Comparison of ENCODE assay signal across 7 mouse cellular contexts in the genomic region with DNA sequence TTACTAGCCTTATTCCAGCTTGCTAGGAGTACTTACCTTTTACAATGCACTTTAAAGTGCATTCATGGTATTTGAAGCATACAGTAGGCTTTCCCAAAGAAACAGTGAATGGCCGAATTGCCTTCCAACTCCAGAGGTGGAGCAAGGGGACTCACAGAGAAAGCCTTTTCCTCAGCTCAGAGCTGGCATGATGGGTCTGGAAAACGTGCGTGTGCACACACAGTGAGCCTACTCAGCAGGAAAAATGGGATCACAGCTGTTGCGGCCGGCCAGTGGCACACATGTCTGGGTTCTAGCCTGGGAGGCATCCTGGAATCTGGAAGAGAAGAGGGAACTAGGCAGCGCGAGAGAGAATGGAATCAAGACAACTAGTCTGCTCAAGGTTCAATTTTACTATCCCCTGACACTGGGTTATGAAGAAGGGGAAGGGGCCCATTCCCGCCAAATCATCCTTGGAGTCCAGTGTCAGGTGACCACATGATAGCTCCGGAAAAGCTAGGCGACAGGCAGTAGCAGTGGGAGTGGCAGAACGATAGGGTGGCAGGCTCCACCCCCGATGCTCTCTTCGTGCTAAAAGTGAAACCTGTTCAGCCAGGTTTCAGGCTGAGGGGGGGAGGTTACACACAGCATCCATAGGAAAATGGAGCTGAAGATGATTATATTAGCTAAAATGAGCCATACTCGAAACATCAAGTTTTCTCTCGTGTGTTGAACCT. TPM values are rescaled to one million over a fixed set of nuclear protein-coding genes. Genes with fewer than 3 reads are reported as not detected.
DNase-seq lines count a peak whose midpoint lies in the region; ATAC-seq and TF ChIP-seq lines count a peak whose summit lies in the region.

No protein-coding gene starts in this region.

- no peak overlapping the region; the same call in 1 of the 2 replicates for H3K4me3 ChIP-seq in neural tube, embryonic 11.5 days (ENCODE audit: low read depth, low read length)
- peak overlapping the region; percentile 29 for H3K4me3 ChIP-seq in hindbrain, postnatal 0 days (ENCODE audit: low read length)
- H3K4me3 ChIP-seq in midbrain, embryonic 13.5 days (replicated peaks): peak overlapping the region; percentile 31

- TF ChIP-seq CTCF in hindbrain, postnatal 0 days (IDR thresholded peaks at IDR 0.05; ENCODE audit: low read depth): no peak

- ATAC-seq in neural tube, embryonic 11.5 days (ENCODE audit: insufficient read depth, low FRiP score, low TSS enrichment): no peak
- ATAC-seq in hindbrain, postnatal 0 days: peak; percentile 85
- peak; percentile 53 for ATAC-seq in midbrain, embryonic 13.5 days

- H3K9ac ChIP-seq in neural tube, embryonic 11.5 days (ENCODE audit: low read length): no peak overlapping the region
- peak overlapping the region; percentile 33; the same call in 1 of the 2 replicates for H3K9ac ChIP-seq in hindbrain, postnatal 0 days (replicated peaks; ENCODE audit: low read length)
- peak overlapping the region; percentile 46; the same call in 1 of the 2 replicates for H3K9ac ChIP-seq in midbrain, embryonic 13.5 days (replicated peaks)

- no peaks in the 10 kb centered on the region for H3K4me1 ChIP-seq in neural tube, embryonic 11.5 days (ENCODE audit: control insufficient read depth, insufficient read depth, low read length)
- H3K4me1 ChIP-seq in hindbrain, postnatal 0 days (ENCODE audit: insufficient read depth, low read length): peaks cover 4% of the 10 kb centered on the region; the same call in 1 of the 2 replicates
- H3K4me1 ChIP-seq in midbrain, embryonic 13.5 days (replicated peaks): peaks cover 4% of the 10 kb centered on the region; the same call in 1 of the 2 replicates

- 22% methylated on average over 15 of the region's 15 CpGs for WGBS in neural tube, embryonic 11.5 days
- WGBS in hindbrain, postnatal 0 days: 18% methylated on average over 15 of the region's 15 CpGs
- WGBS in midbrain, embryonic 13.5 days: 24% methylated on average over 15 of the region's 15 CpGs

- no peaks in the 10 kb centered on the region for H3K36me3 ChIP-seq in neural tube, embryonic 11.5 days (ENCODE audit: control insufficient read depth, insufficient read depth, low read length)
- H3K36me3 ChIP-seq in hindbrain, postnatal 0 days (ENCODE audit: insufficient read depth, low read length): no peaks in the 10 kb centered on the region
- no peaks in the 10 kb centered on the region for H3K36me3 ChIP-seq in midbrain, embryonic 13.5 days

- DNase-seq in neural tube, embryonic 11.5 days (ENCODE audit: low spot score): no peak
- DNase-seq in neural tube, embryonic 10.5 days (ENCODE audit: extremely low spot score, low spot score): no peak
- DNase-seq in embryo, embryonic 10.5 days (ENCODE audit: low spot score): peak; percentile 33
- DNase-seq in hindbrain, postnatal 0 days (ENCODE audit: low spot score): peak; percentile 42
- DNase-seq in adrenal gland, adult 2 months: no peak
- no peak for DNase-seq in Muller cell, postnatal 12 days (ENCODE audit: inconsistent ontology term)

- peak overlapping the region; percentile 21 for H3K4me2 ChIP-seq in neural tube, embryonic 11.5 days (ENCODE audit: low read depth)
- peak overlapping the region; percentile 52 for H3K4me2 ChIP-seq in hindbrain, postnatal 0 days (ENCODE audit: low read depth, low read length)
- peak overlapping the region; percentile 48 for H3K4me2 ChIP-seq in midbrain, embryonic 13.5 days (replicated peaks)

- no peaks in the 10 kb centered on the region for H3K27me3 ChIP-seq in neural tube, embryonic 11.5 days (ENCODE audit: control insufficient read depth, insufficient read depth, low read length)
- no peaks in the 10 kb centered on the region for H3K27me3 ChIP-seq in hindbrain, postnatal 0 days (ENCODE audit: insufficient read depth, low read length)
- no peaks in the 10 kb centered on the region; the same call in 1 of the 2 replicates for H3K27me3 ChIP-seq in midbrain, embryonic 13.5 days

- no peak overlapping the region for H3K27ac ChIP-seq in neural tube, embryonic 11.5 days (ENCODE audit: low read depth, low read length)
- peak overlapping the region; percentile 64; the same call in 1 of the 2 replicates for H3K27ac ChIP-seq in hindbrain, postnatal 0 days
- no peak overlapping the region for H3K27ac ChIP-seq in midbrain, embryonic 13.5 days

- no peaks in the 10 kb centered on the region for H3K9me3 ChIP-seq in neural tube, embryonic 11.5 days (ENCODE audit: control insufficient read depth, low read length)
- no peaks in the 10 kb centered on the region for H3K9me3 ChIP-seq in hindbrain, postnatal 0 days (ENCODE audit: low read length)
- no peaks in the 10 kb centered on the region for H3K9me3 ChIP-seq in midbrain, embryonic 13.5 days

RNA-seq across cellular contexts. Expression of a gene that starts 22.3 kb away (rescaled TPM):
- 0.43 and 0.76 TPM in 2 replicates for polyA plus RNA-seq in neural tube, embryonic 11.5 days (2014; fragmentation: Nextera tagmentation; extraction: Ambion mirVana)
- 5.4 and 8.4 TPM in 2 replicates for total RNA-seq in hindbrain, postnatal 0 days (2014; rRNA removed)
- polyA plus RNA-seq in hindbrain, postnatal 0 days (2015; fragmentation: Nextera tagmentation; extraction: Ambion mirVana): 3.0 and 3.3 TPM in 2 replicates
- polyA plus RNA-seq in midbrain, embryonic 13.5 days (2015; fragmentation: Nextera tagmentation; extraction: Ambion mirVana): 0.63 and 1.3 TPM in 2 replicates
- total RNA-seq in adrenal gland, adult 2 months (2021): 1 to 10 TPM; 2.9 to 5.4 TPM
- polyA plus RNA-seq in adrenal gland, adult 2 months (2012; rRNA removed): 1.6 and 1.9 TPM in 2 replicates

RNA-seq across cellular contexts. Expression of a gene that starts 27.8 kb away (rescaled TPM):
- 7.1 and 7.9 TPM in 2 replicates for polyA plus RNA-seq in neural tube, embryonic 11.5 days (2014; fragmentation: Nextera tagmentation; extraction: Ambion mirVana)
- 46.3 and 53.9 TPM in 2 replicates for total RNA-seq in hindbrain, postnatal 0 days (2014; rRNA removed)
- 16.2 and 16.9 TPM in 2 replicates for polyA plus RNA-seq in hindbrain, postnatal 0 days (2015; fragmentation: Nextera tagmentation; extraction: Ambion mirVana)
- polyA plus RNA-seq in midbrain, embryonic 13.5 days (2015; fragmentation: Nextera tagmentation; extraction: Ambion mirVana): 7.5 and 7.9 TPM in 2 replicates
- total RNA-seq in adrenal gland, adult 2 months (2021): 10 to 100 TPM; 16.2 to 17.7 TPM
- polyA plus RNA-seq in adrenal gland, adult 2 months (2012; rRNA removed): 18.5 and 21.4 TPM in 2 replicates

RNA-seq across cellular contexts. Expression of a gene that starts 54.9 kb away (rescaled TPM):
- polyA plus RNA-seq in neural tube, embryonic 11.5 days (2014; fragmentation: Nextera tagmentation; extraction: Ambion mirVana): 28.1 and 34.1 TPM in 2 replicates
- 19.1 and 27.2 TPM in 2 replicates for total RNA-seq in hindbrain, postnatal 0 days (2014; rRNA removed)
- 9.9 and 12.7 TPM in 2 replicates for polyA plus RNA-seq in hindbrain, postnatal 0 days (2015; fragmentation: Nextera tagmentation; extraction: Ambion mirVana)
- 18.6 and 19.3 TPM in 2 replicates for polyA plus RNA-seq in midbrain, embryonic 13.5 days (2015; fragmentation: Nextera tagmentation; extraction: Ambion mirVana)
- 10 to 100 TPM; 56.9 to 78.0 TPM for total RNA-seq in adrenal gland, adult 2 months (2021)
- polyA plus RNA-seq in adrenal gland, adult 2 months (2012; rRNA removed): 18.4 and 22.6 TPM in 2 replicates

Comparison
In these comparisons a context has a peak if more than half of its experiments do, and no peak if none do; other contexts are left out.
1. DNase-seq: peak in embryo, embryonic 10.5 days (single experiment) and hindbrain, postnatal 0 days (single experiment); none in neural tube, embryonic 11.5 days (single experiment), neural tube, embryonic 10.5 days (single experiment), adrenal gland, adult 2 months (single experiment) and Muller cell, postnatal 12 days (single experiment).
2. Peak in every context shown above with its lines, with median percentiles within 50 percentile points of each other: H3K4me2 ChIP-seq.